Mouse (Mus musculus): Measurements from ENCODE around the gene Gcsh.

Gene Gcsh

GRCm38 (mm10) chr8:116993095-116993867 is at the start of gene Gcsh:
Gcsh (minus strand) TSS chr8:116993537.
- DNase-seq (ENCODE audit: low read depth in 1 of 2, low spot score in 2 of 2) = peak; percentile 95

- no peak for DNase-seq (ENCODE audit: low read depth in 1 of 2, low spot score in 2 of 2)
Observed at GRCm38 (mm10) chr8:117039843-117040242, 46.5 kb upstream of the Gcsh start.

- no peak for DNase-seq (ENCODE audit: low read depth in 1 of 2, low spot score in 2 of 2)
Observed at GRCm38 (mm10) chr8:117037374-117037935, 44.1 kb upstream of the Gcsh start.

GRCm38 (mm10) chr8:117033393-117033792 is 40.1 kb upstream of the Gcsh start:
- DNase-seq (ENCODE audit: low read depth in 1 of 2, low spot score in 2 of 2) = no peak

- DNase-seq (ENCODE audit: low read depth in 1 of 2, low spot score in 2 of 2) = no peak
Observed at GRCm38 (mm10) chr8:117032609-117033008, 39.3 kb upstream of the Gcsh start.

GRCm38 (mm10) chr8:117031476-117031875 is 38.1 kb upstream of the Gcsh start:
- DNase-seq (ENCODE audit: low read depth in 1 of 2, low spot score in 2 of 2) = no peak

GRCm38 (mm10) chr8:117028686-117029085 is 35.3 kb upstream of the Gcsh start:
- no peak for DNase-seq (ENCODE audit: low read depth in 1 of 2, low spot score in 2 of 2)

GRCm38 (mm10) chr8:117027601-117028000 is 34.3 kb upstream of the Gcsh start:
- no peak for DNase-seq (ENCODE audit: low read depth in 1 of 2, low spot score in 2 of 2)

- DNase-seq (ENCODE audit: low read depth in 1 of 2, low spot score in 2 of 2) = no peak
Observed at GRCm38 (mm10) chr8:117022297-117022993, 29.1 kb upstream of the Gcsh start.

- no peak for DNase-seq (ENCODE audit: low read depth in 1 of 2, low spot score in 2 of 2)
Observed at GRCm38 (mm10) chr8:117019323-117020275, 26.3 kb upstream of the Gcsh start.

- no peak for DNase-seq (ENCODE audit: low read depth in 1 of 2, low spot score in 2 of 2)
Observed at GRCm38 (mm10) chr8:117017896-117018295, 24.6 kb upstream of the Gcsh start.

- no peak for DNase-seq (ENCODE audit: low read depth in 1 of 2, low spot score in 2 of 2)
Observed at GRCm38 (mm10) chr8:117017006-117017405, 23.7 kb upstream of the Gcsh start.

- DNase-seq (ENCODE audit: low read depth in 1 of 2, low spot score in 2 of 2) = no peak
Observed at GRCm38 (mm10) chr8:117015670-117016069, 22.3 kb upstream of the Gcsh start.

- no peak for DNase-seq (ENCODE audit: low read depth in 1 of 2, low spot score in 2 of 2)
Observed at GRCm38 (mm10) chr8:117011366-117011765, 18.0 kb upstream of the Gcsh start.

GRCm38 (mm10) chr8:116994016-116994716 is 829 bp upstream of the Gcsh start:
- no peak for DNase-seq (ENCODE audit: low read depth in 1 of 2, low spot score in 2 of 2)

GRCm38 (mm10) chr8:116992176-116992971 is 963 bp downstream of the Gcsh start:
- no peak for DNase-seq (ENCODE audit: low read depth in 1 of 2, low spot score in 2 of 2)

GRCm38 (mm10) chr8:116991241-116991640 is 2.1 kb downstream of the Gcsh start:
- DNase-seq (ENCODE audit: low read depth in 1 of 2, low spot score in 2 of 2) = no peak

GRCm38 (mm10) chr8:116989842-116990241 is 3.5 kb downstream of the Gcsh start:
- DNase-seq (ENCODE audit: low read depth in 1 of 2, low spot score in 2 of 2) = no peak

- peak in 1 of 2 experiments; percentile 37 for DNase-seq (ENCODE audit: low read depth in 1 of 2, low spot score in 2 of 2)
Observed at GRCm38 (mm10) chr8:116980117-116980516, 13.2 kb downstream of the Gcsh start.
